Mouse (Mus musculus): ENCODE results near the gene Arhgef40. TPM values are rescaled to one million over a fixed set of nuclear protein-coding genes. Genes with fewer than 3 reads are reported as not detected.

The Arhgef40 gene
- polyA plus RNA-seq, 1 experiment from 2014 or later: 92.6 TPM

DNA sequence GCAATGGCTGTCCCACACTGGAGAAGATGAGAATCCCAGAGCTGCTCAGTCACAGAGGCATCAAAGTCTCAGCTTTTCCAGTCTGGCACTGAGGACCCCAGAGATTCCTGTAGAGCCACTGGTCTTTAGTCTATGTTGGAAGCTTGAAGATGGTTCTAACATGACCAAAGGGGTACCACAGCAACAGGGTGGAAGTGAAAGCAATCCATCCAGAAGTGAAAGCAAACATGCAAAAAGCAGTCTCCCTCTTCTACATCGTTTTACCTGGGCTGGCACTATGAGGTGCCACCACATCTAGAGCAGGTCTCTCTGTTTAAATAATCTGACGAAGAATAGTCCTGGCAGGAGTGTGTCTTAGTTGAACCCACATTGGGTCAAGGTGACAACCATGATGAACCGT lies 5.3 kb upstream of the Arhgef40 start:
- ATAC-seq (ENCODE audit: insufficient read depth, low FRiP score): no peak
- Histone ChIP-seq H3K4me3 (replicated peaks; ENCODE audit: low read length) (no peak overlapping the region), H3K27ac (ENCODE audit: low read length) (no peak overlapping the region), H3K4me2 (ENCODE audit: low read depth, low read length) (no peak overlapping the region), H3K9ac (ENCODE audit: low read length) (no peak overlapping the region), H3K4me1 (ENCODE audit: control insufficient read depth, insufficient read depth, low read length) (peaks cover 8% of the 10 kb centered on the region; the same call in 1 of the 2 replicates), H3K27me3 (ENCODE audit: control insufficient read depth, insufficient read depth, low read length) (no peaks in the 10 kb centered on the region), H3K9me3 (replicated peaks; ENCODE audit: control insufficient read depth, low read length) (no peaks in the 10 kb centered on the region), H3K36me3 (ENCODE audit: control insufficient read depth, insufficient read depth, low read length) (no peaks in the 10 kb centered on the region)
- WGBS: 77% methylated on average over 3 of the region's 3 CpGs

DNA sequence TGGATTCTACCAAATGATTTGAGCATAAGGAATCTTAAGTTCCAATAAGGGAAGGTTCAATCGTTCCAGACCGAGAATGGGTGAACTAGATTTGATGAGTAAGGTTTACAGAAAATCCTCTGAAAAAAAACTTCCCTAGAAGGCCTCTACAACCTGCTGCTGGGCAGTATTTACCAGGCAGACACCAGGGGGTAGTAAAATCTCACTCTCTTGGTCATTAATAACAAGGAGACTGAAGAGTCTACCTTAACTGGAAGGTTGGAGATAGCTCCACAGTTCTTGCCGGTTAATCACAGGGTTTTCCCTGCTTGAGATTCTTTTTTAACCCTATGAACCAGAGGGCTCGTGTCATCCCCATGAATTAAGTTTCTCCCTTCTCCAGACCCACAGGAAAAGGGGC lies 1.3 kb upstream of the Arhgef40 start:
- H3K36me3 ChIP-seq (ENCODE audit: control insufficient read depth, insufficient read depth, low read length): peaks cover 7% of the 10 kb centered on the region; the same call in 1 of the 2 replicates
- 64% methylated on average over 4 of the region's 4 CpGs for WGBS
- no peaks in the 10 kb centered on the region for H3K27me3 ChIP-seq (ENCODE audit: control insufficient read depth, insufficient read depth, low read length)
- no peak overlapping the region for H3K9ac ChIP-seq (ENCODE audit: low read length)
- H3K4me1 ChIP-seq (ENCODE audit: control insufficient read depth, insufficient read depth, low read length): peaks cover 20% of the 10 kb centered on the region
- H3K4me3 ChIP-seq (replicated peaks; ENCODE audit: low read length): no peak overlapping the region
- H3K27ac ChIP-seq (ENCODE audit: low read length): no peak overlapping the region
- no peaks in the 10 kb centered on the region for H3K9me3 ChIP-seq (replicated peaks; ENCODE audit: control insufficient read depth, low read length)
- no peak for ATAC-seq (ENCODE audit: insufficient read depth, low FRiP score)
- peak overlapping the region; percentile 78; the same call in 1 of the 2 replicates for H3K4me2 ChIP-seq (ENCODE audit: low read depth, low read length)

DNA sequence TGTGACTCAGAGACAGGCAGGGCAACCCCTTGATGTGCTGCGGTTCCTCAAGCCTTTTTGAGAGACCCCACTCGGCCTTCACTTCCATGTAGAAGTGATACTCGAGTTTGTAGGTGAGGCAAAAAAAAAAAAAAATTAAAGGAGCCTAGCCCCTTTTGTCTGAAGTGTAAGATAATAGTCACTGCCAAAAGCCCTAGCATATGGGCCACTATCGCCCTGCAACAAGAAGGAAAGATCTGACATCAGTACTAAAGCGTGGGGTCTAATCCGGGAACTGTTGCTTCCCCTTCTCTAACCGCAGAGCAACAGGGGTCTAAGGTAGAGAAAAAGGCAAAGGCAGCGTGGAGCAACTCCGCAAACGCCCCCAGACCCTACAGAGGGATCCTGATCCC lies 668 bp upstream of the Arhgef40 start:
- H3K27ac ChIP-seq (ENCODE audit: low read length): peak overlapping the region; percentile 70; the same call in 1 of the 2 replicates

DNA sequence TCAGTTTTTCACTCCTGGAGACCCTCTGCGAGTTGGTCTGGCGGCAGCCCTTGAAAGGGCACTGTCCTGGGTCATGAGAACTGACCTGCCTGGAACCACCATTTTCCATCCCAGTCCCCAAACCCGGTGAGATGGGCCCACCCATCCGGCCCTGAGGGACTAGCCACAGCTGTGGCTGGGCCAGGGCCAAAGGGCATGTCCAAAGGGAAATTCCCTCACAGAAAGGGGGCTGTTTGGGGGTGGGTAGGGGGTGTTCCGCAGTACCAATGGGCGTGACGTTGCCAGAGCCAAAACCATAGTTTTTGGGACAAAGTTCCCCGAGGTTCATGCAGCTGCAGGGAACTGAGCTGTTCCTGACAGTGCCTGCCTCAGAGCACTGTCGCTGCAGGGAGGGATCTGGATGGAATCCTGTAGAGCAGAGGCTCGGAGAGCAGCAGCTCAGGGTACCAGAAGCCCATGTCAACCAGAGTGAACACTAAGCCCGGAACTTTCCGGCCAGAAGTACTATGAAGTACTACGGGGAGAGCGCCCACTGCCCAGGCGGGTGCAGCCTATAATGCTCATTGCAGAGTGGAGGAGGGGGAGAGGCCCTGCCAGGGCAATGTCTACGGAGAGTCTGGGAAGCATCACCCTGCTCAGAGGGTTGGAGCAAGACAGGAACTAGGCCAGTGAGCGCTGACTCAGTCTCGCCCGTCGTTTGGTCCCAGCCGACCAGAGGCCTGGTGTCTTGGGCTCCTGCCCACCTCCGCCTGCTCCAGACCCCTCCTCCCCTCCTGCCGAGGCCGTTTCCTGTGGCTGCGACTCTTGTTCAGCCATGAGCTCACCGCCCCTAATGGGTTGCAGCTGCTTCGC lies 1.0 kb downstream of the Arhgef40 start:
- peak overlapping the region; percentile 78 for H3K4me2 ChIP-seq (ENCODE audit: low read depth, low read length)
- no peaks in the 10 kb centered on the region for H3K9me3 ChIP-seq (replicated peaks; ENCODE audit: control insufficient read depth, low read length)
- peaks cover 25% of the 10 kb centered on the region for H3K36me3 ChIP-seq (ENCODE audit: control insufficient read depth, insufficient read depth, low read length)
- H3K27me3 ChIP-seq (ENCODE audit: control insufficient read depth, insufficient read depth, low read length): no peaks in the 10 kb centered on the region
- ATAC-seq (ENCODE audit: insufficient read depth, low FRiP score): peak; percentile 85
- peak overlapping the region; percentile 93 for H3K9ac ChIP-seq (ENCODE audit: low read length)
- WGBS: 1% methylated on average over 26 of the region's 27 CpGs
- H3K4me1 ChIP-seq (ENCODE audit: control insufficient read depth, insufficient read depth, low read length): peaks cover 20% of the 10 kb centered on the region
- H3K27ac ChIP-seq (ENCODE audit: low read length): peak overlapping the region; percentile 96
- peak overlapping the region; percentile 77 for H3K4me3 ChIP-seq (replicated peaks; ENCODE audit: low read length)

More for the DNA sequence above, 668 bp upstream of the Arhgef40 start:
- Histone ChIP-seq H3K4me3 (replicated peaks; ENCODE audit: low read length) (peak overlapping the region; percentile 77), H3K9me3 (replicated peaks; ENCODE audit: control insufficient read depth, low read length) (no peaks in the 10 kb centered on the region), H3K4me1 (ENCODE audit: control insufficient read depth, insufficient read depth, low read length) (peaks cover 20% of the 10 kb centered on the region), H3K27me3 (ENCODE audit: control insufficient read depth, insufficient read depth, low read length) (no peaks in the 10 kb centered on the region), H3K4me2 (ENCODE audit: low read depth, low read length) (peak overlapping the region; percentile 78), H3K9ac (ENCODE audit: low read length) (peak overlapping the region; percentile 93), H3K36me3 (ENCODE audit: control insufficient read depth, insufficient read depth, low read length) (peaks cover 11% of the 10 kb centered on the region; the same call in 1 of the 2 replicates)
- no peak for ATAC-seq (ENCODE audit: insufficient read depth, low FRiP score)
- 17% methylated on average over 10 of the region's 10 CpGs for WGBS

DNA sequence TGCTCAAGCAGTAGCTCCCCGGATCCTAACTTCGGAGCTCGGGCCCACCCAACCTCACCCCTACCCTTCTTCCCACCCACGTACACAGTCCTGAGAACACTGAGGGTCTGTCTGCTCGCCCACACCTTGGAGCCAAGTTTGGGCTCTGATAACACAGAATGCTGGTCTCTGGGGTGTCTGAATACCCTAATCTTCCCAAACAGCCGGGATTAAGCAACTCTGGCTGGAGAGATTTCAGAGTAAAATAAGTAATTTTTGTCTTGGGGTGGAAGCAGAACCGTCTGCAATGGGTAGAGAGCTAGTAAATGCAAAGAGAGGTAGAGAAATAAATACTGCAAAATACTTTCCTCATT lies 1.6 kb downstream of the Arhgef40 start:
- Histone ChIP-seq H3K9ac (ENCODE audit: low read length) (peak overlapping the region; percentile 93), H3K9me3 (replicated peaks; ENCODE audit: control insufficient read depth, low read length) (no peaks in the 10 kb centered on the region), H3K27me3 (ENCODE audit: control insufficient read depth, insufficient read depth, low read length) (no peaks in the 10 kb centered on the region), H3K4me3 (replicated peaks; ENCODE audit: low read length) (peak overlapping the region; percentile 77), H3K4me1 (ENCODE audit: control insufficient read depth, insufficient read depth, low read length) (peaks cover 20% of the 10 kb centered on the region), H3K4me2 (ENCODE audit: low read depth, low read length) (peak overlapping the region; percentile 78), H3K36me3 (ENCODE audit: control insufficient read depth, insufficient read depth, low read length) (peaks cover 31% of the 10 kb centered on the region), H3K27ac (ENCODE audit: low read length) (peak overlapping the region; percentile 96)
- no peak for ATAC-seq (ENCODE audit: insufficient read depth, low FRiP score)
- WGBS: 11% methylated on average over 7 of the region's 7 CpGs

DNA sequence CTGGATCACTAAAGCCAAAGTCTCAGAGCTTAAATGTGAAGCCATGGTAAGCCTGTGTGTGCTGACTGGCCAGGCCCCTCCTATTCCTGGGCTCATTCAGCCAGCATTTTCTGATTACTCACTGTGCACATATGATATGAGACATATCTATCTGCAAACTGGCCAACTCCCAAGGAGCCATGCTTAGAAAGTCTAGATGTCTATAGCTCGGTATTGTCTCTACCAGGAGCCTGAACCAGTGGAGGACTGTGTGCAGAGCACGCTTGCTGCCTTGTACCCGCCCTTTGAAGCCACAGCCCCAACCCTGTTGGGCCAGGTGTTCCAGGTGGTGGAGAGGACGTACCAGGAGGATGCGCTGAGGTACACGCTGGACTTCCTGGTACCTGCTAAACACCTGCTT lies 2.7 kb downstream of the Arhgef40 start:
- H3K27ac ChIP-seq (ENCODE audit: low read length): peak overlapping the region; percentile 96
- no peaks in the 10 kb centered on the region for H3K27me3 ChIP-seq (ENCODE audit: control insufficient read depth, insufficient read depth, low read length)
- 64% methylated on average over 6 of the region's 6 CpGs for WGBS
- peaks cover 32% of the 10 kb centered on the region for H3K36me3 ChIP-seq (ENCODE audit: control insufficient read depth, insufficient read depth, low read length)
- H3K9me3 ChIP-seq (replicated peaks; ENCODE audit: control insufficient read depth, low read length): no peaks in the 10 kb centered on the region
- no peak overlapping the region for H3K4me3 ChIP-seq (replicated peaks; ENCODE audit: low read length)
- peak; percentile 11; the same call in 1 of the 2 replicates for ATAC-seq (ENCODE audit: insufficient read depth, low FRiP score)
- H3K9ac ChIP-seq (ENCODE audit: low read length): peak overlapping the region; percentile 93
- peaks cover 20% of the 10 kb centered on the region for H3K4me1 ChIP-seq (ENCODE audit: control insufficient read depth, insufficient read depth, low read length)
- H3K4me2 ChIP-seq (ENCODE audit: low read depth, low read length): peak overlapping the region; percentile 78; the same call in 1 of the 2 replicates

DNA sequence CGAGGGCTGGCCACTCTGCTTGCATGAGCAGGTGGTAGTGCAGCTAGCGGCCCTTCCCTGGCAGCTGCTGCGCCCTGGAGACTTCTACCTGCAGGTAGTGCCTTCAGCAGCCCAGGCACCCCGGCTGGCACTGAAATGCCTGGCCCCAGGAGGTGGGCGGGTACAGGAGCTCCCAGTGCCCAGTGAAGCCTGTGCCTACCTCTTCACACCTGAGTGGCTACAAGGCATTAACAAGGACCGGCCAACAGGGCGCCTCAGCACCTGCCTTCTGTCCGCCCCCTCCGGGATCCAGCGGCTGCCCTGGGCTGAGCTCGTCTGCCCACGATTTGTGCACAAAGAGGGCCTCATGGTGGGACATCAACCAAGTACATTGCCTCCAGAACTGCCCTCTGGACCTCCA lies 4.2 kb downstream of the Arhgef40 start:
- 82% methylated on average over 12 of the region's 12 CpGs for WGBS
- H3K27ac ChIP-seq (ENCODE audit: low read length): no peak overlapping the region
- peak overlapping the region; percentile 31; the same call in 1 of the 2 replicates for H3K9ac ChIP-seq (ENCODE audit: low read length)
- peaks cover 32% of the 10 kb centered on the region for H3K36me3 ChIP-seq (ENCODE audit: control insufficient read depth, insufficient read depth, low read length)
- no peaks in the 10 kb centered on the region for H3K9me3 ChIP-seq (replicated peaks; ENCODE audit: control insufficient read depth, low read length)
- H3K4me1 ChIP-seq (ENCODE audit: control insufficient read depth, insufficient read depth, low read length): peaks cover 17% of the 10 kb centered on the region
- H3K4me3 ChIP-seq (replicated peaks; ENCODE audit: low read length): no peak overlapping the region
- no peak overlapping the region for H3K4me2 ChIP-seq (ENCODE audit: low read depth, low read length)
- no peak for ATAC-seq (ENCODE audit: insufficient read depth, low FRiP score)
- no peaks in the 10 kb centered on the region for H3K27me3 ChIP-seq (ENCODE audit: control insufficient read depth, insufficient read depth, low read length)

DNA sequence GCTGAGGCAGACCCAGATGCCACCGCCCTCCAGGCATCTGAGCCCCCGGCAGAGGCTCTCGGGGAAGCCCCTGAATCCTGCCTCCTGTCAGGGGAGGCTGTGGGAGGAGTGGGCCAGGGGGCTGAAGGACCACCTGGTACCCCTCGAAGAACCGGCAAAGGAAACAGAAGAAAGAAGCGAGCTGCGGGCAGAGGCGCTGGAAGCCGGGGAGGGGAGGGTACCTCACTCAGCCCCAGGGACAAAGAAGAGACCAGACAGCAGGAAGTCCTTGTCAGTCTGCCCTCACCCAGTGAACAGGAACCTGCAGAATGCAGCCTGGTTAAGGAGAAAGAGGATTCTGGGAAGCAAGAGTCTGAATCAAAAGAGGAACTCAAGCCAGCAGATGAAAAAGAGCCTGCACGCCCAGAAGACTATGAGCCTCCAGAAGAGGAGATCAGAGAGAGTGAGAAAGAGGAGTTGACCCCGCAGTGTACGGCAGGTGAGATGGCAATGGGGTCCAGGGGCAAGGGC lies 5.0 kb downstream of the Arhgef40 start:
- Histone ChIP-seq H3K9me3 (replicated peaks; ENCODE audit: control insufficient read depth, low read length) (no peaks in the 10 kb centered on the region), H3K36me3 (ENCODE audit: control insufficient read depth, insufficient read depth, low read length) (peaks cover 37% of the 10 kb centered on the region)

DNA sequence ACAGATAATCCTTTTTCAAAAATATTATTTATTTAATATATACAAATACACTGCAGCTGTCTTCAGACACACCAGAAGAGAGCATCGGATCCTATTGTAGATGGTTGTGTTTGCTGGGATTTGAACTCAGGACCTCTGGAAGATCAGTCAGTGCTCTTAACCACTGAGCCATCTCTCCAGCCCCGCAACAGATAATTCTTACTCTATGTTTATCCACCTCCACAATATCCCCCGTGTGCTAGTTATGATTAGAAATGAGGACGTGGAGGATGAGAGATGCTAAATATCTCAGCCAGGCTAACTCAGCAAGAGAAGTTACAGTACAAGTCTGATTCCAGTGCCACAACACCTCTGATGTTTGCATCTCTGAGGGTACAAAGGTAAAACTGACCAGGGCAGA lies 9.9 kb downstream of the Arhgef40 start:
- Histone ChIP-seq H3K4me2 (ENCODE audit: low read depth, low read length) (no peak overlapping the region), H3K36me3 (ENCODE audit: control insufficient read depth, insufficient read depth, low read length) (peaks cover 20% of the 10 kb centered on the region; the same call in 1 of the 2 replicates), H3K4me1 (ENCODE audit: control insufficient read depth, insufficient read depth, low read length) (0 out of 2 replicates have a peak, but pooled peaks cover 3% of the 10 kb centered on the region), H3K9ac (ENCODE audit: low read length) (no peak overlapping the region), H3K4me3 (replicated peaks; ENCODE audit: low read length) (no peak overlapping the region), H3K27me3 (ENCODE audit: control insufficient read depth, insufficient read depth, low read length) (no peaks in the 10 kb centered on the region), H3K9me3 (replicated peaks; ENCODE audit: control insufficient read depth, low read length) (no peaks in the 10 kb centered on the region), H3K27ac (ENCODE audit: low read length) (no peak overlapping the region)
- WGBS: 77% methylated on average over 4 of the region's 4 CpGs
- ATAC-seq (ENCODE audit: insufficient read depth, low FRiP score): no peak

More for the DNA sequence above, 5.0 kb downstream of the Arhgef40 start:
- peak overlapping the region; percentile 31; the same call in 1 of the 2 replicates for H3K9ac ChIP-seq (ENCODE audit: low read length)
- peaks cover 11% of the 10 kb centered on the region for H3K4me1 ChIP-seq (ENCODE audit: control insufficient read depth, insufficient read depth, low read length)
- H3K4me2 ChIP-seq (ENCODE audit: low read depth, low read length): no peak overlapping the region
- H3K27ac ChIP-seq (ENCODE audit: low read length): no peak overlapping the region
- no peaks in the 10 kb centered on the region for H3K27me3 ChIP-seq (ENCODE audit: control insufficient read depth, insufficient read depth, low read length)
- no peak for ATAC-seq (ENCODE audit: insufficient read depth, low FRiP score)
- WGBS: 66% methylated on average over 12 of the region's 12 CpGs
- H3K4me3 ChIP-seq (replicated peaks; ENCODE audit: low read length): no peak overlapping the region

Data from stomach, embryonic 16.5 days (tissue).